Mouse (Mus musculus): Measurements from ENCODE around the gene Krt26.
A peak's percentile ranks its signal among the peaks of the same experiment; 100 is the strongest.

Gene Krt26

GRCm38 (mm10) chr11:99337866-99338265 lies at the start of gene Krt26:
Gene Krt26, minus strand, starts transcription at chr11:99337966.
- no peak for DNase-seq (ENCODE audit: low spot score)

GRCm38 (mm10) chr11:99385813-99386721 lies 48.3 kb upstream of the Krt26 start:
- DNase-seq (ENCODE audit: low spot score), result peak; percentile 94

GRCm38 (mm10) chr11:99379568-99379967 lies 41.8 kb upstream of the Krt26 start:
- DNase-seq (ENCODE audit: low spot score), result peak; percentile 79

GRCm38 (mm10) chr11:99374803-99375202 lies 37.0 kb upstream of the Krt26 start, which contains the start of gene Krt28:
Gene Krt28, minus strand, starts transcription at chr11:99374903.
- no peak for DNase-seq (ENCODE audit: low spot score)

- no peak for DNase-seq (ENCODE audit: low spot score)
These were observed 32.2 kb upstream of the Krt26 start for GRCm38 (mm10) chr11:99369853-99370451.

GRCm38 (mm10) chr11:99369229-99369628 lies 31.5 kb upstream of the Krt26 start:
- peak; percentile 28 for DNase-seq (ENCODE audit: low spot score)

- no peak for DNase-seq (ENCODE audit: low spot score)
These were observed 29.0 kb upstream of the Krt26 start for GRCm38 (mm10) chr11:99366791-99367190.

GRCm38 (mm10) chr11:99364412-99364811 lies 26.6 kb upstream of the Krt26 start:
- peak; percentile 73 for DNase-seq (ENCODE audit: low spot score)

GRCm38 (mm10) chr11:99361423-99361822 lies 23.7 kb upstream of the Krt26 start:
- no peak for DNase-seq (ENCODE audit: low spot score)

- DNase-seq (ENCODE audit: low spot score), result no peak
These were observed 13.2 kb upstream of the Krt26 start, which contains the start of gene Krt27 for GRCm38 (mm10) chr11:99351004-99351403. Gene Krt27, minus strand, starts transcription at chr11:99351104.

- DNase-seq (ENCODE audit: low spot score), result peak; percentile 4
These were observed 1.6 kb upstream of the Krt26 start for GRCm38 (mm10) chr11:99339299-99339847.

GRCm38 (mm10) chr11:99333426-99333825 lies 4.3 kb downstream of the Krt26 start:
- no peak for DNase-seq (ENCODE audit: low spot score)

- no peak for DNase-seq (ENCODE audit: low spot score)
These were observed 8.1 kb downstream of the Krt26 start for GRCm38 (mm10) chr11:99329655-99330054.

- no peak for DNase-seq (ENCODE audit: low spot score)
These were observed 14.9 kb downstream of the Krt26 start, which contains the start of gene Krt25 for GRCm38 (mm10) chr11:99322851-99323250. Gene Krt25, minus strand, starts transcription at chr11:99322951.

GRCm38 (mm10) chr11:99321094-99321493 lies 16.7 kb downstream of the Krt26 start:
- DNase-seq (ENCODE audit: low spot score), result no peak

- no peak for DNase-seq (ENCODE audit: low spot score)
These were observed 18.6 kb downstream of the Krt26 start for GRCm38 (mm10) chr11:99319127-99319526.

GRCm38 (mm10) chr11:99316543-99316942 lies 21.2 kb downstream of the Krt26 start:
- peak; percentile 9 for DNase-seq (ENCODE audit: low spot score)

GRCm38 (mm10) chr11:99314594-99314993 lies 23.2 kb downstream of the Krt26 start:
- no peak for DNase-seq (ENCODE audit: low spot score)

- peak; percentile 59 for DNase-seq (ENCODE audit: low spot score)
These were observed 26.9 kb downstream of the Krt26 start for GRCm38 (mm10) chr11:99310882-99311281.

GRCm38 (mm10) chr11:99307579-99307978 lies 30.2 kb downstream of the Krt26 start:
- DNase-seq (ENCODE audit: low spot score), result peak; percentile 79

- no peak for DNase-seq (ENCODE audit: low spot score)
These were observed 42.7 kb downstream of the Krt26 start for GRCm38 (mm10) chr11:99295039-99295438.

GRCm38 (mm10) chr11:99292846-99293245 lies 44.9 kb downstream of the Krt26 start:
- peak; percentile 68 for DNase-seq (ENCODE audit: low spot score)

- DNase-seq (ENCODE audit: low spot score), result no peak
These were observed 52.9 kb downstream of the Krt26 start, which contains the start of gene Krt24 for GRCm38 (mm10) chr11:99284833-99285312. Gene Krt24, minus strand, starts transcription at chr11:99285262.

Data from embryo, embryonic 10 days (tissue).